Mouse (Mus musculus) spleen, postnatal 4 days (tissue): ENCODE data around the gene Mrpl37.

ENCODE experiments used
- DNase-seq, 2 experiments: peaks; one replicate each; pipeline ENCODE4 v3.0.0; 2022; ENCODE audit warnings: low spot score in 2 of 2

Mrpl37 gene

DNA sequence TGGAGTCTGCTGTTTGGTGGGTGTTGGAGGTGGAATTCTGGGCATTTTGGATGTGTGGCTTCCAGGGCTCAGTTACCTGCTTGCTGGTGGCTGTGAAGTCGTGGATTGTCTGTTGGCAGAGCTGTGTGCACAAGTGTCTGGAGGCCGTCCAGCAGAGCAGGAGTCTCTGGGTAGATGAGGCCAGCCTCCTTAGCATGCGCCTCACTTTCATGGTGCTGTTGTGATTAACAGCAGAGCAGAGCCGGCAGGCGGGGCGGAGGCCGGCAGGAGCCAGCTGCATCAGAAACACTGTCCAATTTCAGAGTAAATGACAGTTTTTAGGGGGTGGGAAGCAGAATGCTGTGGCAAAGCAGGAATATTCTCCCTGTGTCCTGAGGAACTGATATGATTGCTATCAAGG lies 47.6 kb downstream of the Mrpl37 start:
- no peak for DNase-seq

GRCm38 (mm10) chr4:107018521-107018920 lies 48.1 kb downstream of the Mrpl37 start:
- DNase-seq, result no peak

- no peak for DNase-seq
Observed at GRCm38 (mm10) chr4:107017257-107017656, 49.4 kb downstream of the Mrpl37 start.

DNA sequence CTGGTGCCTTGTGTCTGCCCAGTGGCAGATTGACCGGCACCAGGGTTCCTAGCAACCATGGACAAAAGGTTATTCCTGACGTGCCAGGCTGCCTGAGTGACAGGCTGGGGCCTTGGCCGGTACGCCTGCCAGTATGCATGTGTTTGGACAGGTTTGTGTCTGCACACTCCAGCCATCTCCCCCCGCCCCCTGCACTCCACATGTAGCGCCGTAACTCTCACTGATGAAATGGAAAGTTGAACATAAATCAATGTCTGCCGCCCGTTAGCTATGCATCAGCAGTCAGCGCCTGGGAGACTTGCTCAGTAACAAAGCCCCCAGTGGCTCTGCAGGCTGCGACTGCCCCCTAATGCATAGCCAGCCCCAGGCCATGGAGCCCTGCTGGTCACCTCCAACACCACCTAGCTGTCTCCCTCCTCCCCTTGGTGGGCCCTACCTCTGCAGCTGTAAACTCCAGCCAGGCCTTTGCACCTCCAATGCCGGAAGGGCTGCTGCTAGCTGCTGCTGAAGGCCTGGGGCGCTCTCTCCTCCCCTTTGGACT lies 50.6 kb downstream of the Mrpl37 start:
- no peak for DNase-seq

- no peak for DNase-seq
Observed at GRCm38 (mm10) chr4:107013817-107014260, 52.8 kb downstream of the Mrpl37 start.

- DNase-seq, result no peak
Observed at GRCm38 (mm10) chr4:107013119-107013816, 53.4 kb downstream of the Mrpl37 start.

DNA sequence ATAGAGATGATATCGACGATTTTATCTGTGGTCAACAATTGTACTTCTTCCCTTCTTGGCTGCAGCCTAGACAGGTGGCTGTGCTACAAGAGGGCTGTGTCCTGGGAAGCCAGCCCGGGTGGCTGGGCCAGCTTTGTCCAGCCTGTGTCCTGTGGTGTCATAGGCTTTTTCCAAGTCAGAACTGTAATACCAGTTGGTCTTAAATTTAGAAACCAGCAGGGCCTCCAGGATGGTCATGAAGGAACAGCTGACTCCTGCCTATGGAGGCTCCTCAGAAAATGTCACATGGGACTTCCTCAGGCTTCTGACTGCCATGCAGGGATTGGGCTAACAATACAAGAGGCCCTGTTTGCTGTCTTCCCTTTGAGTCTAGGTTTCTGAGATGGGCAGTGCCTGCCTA lies 54.1 kb downstream of the Mrpl37 start:
- no peak for DNase-seq

DNA sequence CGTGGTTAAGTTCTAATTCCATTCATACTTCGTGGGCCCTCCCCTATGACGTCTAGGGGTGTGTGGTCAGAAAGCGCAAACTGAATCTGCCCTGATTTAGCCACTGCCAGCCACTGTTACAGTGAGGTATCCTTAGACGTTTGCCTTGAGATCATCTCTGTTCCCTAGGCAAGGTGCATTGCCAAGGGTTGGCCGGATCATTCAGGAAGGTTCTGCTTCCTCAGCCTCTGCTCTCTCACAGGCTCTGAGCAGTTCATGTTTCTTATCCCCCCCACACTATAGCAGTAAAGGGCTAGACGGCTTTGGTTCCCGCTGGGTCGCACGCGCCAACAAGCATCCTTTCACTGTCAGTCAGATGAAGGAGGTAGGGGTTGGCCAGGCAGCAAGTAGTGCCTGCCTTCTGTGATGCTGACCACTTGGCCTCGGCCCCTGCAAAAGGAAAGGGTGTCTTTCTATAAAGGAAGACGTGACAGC lies 54.6 kb downstream of the Mrpl37 start:
- DNase-seq, result no peak

- DNase-seq, result no peak
Observed at GRCm38 (mm10) chr4:107011325-107012004, 55.2 kb downstream of the Mrpl37 start.

DNA sequence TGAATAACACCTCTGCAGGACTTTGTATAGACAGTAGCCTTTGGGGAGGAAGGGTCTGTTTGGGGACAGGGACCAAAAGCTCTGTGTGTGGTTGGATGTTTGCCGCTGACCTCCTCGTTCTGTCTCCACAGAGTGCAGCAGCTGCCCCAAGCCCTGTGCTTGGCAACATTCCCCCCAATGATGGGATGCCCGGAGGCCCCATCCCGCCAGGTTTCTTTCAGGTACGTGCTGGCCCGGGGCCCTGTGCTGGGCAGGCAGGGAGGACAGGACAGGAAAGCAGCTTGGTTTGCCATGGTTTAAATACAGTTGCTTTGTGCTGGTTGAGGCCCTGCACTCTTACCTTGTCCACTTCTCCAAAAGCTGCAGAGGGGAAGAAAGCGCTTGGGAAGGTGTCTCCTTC lies 57.1 kb downstream of the Mrpl37 start:
- no peak for DNase-seq

DNA sequence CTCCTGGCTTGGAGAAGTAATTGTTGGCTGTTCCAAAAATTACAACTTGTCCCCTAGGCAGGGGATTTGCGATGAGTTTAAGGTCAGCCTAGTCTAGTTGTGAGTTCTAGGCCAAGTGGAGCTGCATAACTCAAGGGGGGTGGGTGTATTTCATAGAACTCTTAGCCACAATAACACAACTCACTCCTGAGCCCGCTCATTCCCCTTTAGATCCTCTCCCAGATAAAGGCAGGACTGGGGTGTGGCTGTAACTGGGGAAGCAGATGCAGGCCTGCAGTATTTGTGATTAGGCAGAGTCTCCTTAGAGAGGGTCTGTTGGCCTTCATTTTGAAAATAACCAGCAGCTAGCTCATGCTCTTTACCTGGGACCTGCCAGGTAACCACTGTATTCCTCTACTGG lies 58.5 kb downstream of the Mrpl37 start:
- DNase-seq, result no peak

DNA sequence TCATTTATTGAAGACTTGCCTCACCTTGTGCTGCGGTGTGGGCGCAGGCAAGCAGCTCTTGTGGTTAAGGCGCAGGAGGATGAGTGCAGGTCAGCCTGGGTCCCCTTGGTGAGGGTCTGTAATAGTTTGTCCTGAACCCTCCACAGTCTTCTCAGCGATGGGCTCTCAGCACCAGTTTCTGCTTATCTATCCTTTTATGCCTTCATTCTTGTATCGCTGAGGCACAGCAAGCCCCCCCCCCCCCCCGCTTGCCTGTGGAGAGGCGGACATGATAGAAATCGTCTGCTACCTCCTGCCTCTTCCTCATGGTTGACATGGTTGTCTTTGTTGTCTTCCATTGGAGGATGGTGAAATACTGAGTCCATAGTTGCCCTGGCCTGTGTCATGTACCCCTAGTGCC lies 59.3 kb downstream of the Mrpl37 start:
- no peak for DNase-seq

DNA sequence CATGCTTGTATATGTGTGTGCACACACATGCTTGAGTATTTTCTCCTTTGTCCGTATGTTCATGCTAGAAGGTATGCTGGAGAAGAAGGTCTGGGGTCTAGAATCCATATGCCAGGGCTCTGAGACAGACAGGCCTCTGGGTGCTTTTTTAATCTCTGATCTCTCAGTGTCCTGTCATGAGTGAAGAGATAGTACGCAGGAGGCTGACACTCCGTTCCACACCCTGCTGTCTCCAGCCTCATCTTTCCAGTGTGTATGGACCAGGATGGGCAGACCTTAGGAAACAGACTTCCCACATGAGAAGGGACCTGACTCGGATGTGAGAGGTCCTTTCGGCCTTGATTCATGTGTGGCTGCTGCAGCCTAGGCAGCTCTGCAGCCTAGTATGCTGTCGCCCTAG lies 59.9 kb downstream of the Mrpl37 start:
- DNase-seq, result no peak

- DNase-seq, result no peak
Observed at GRCm38 (mm10) chr4:107006229-107006628, 60.4 kb downstream of the Mrpl37 start.
